Mouse (Mus musculus): ENCODE results near the gene Zfp420.

DNA sequence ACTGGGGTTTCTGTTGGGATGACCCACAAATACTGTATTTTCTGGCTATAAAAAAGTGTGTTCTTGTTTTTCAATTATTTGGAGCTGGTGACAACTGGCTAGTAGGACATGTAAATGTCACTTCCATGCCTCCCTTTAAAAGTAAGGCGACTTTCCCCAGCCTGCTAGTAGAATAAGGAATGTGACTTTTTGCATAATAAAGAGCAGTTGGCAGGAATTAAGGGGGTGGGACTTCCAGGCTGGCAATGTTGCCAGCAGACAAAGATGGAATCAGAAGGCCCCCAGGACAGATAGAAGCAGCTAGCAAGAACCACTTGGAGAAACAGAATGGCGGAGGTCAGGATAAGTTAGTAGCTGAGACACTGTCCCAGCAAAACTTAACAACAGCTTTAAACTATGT, 50.5 kb downstream of the Zfp420 start:
- no peak for TF ChIP-seq POLR2A (IDR thresholded peaks at IDR 0.05; ENCODE audit: extremely low read depth, insufficient read depth, low read length)
- no peak for TF ChIP-seq CTCF (IDR thresholded peaks at IDR 0.05; ENCODE audit: extremely low read depth, insufficient read depth, low read length)
